Mouse (Mus musculus) liver, embryonic 11.5 days (tissue): ENCODE measurements around the gene Ampd2. TPM values are rescaled to one million over a fixed set of nuclear protein-coding genes. Genes with fewer than 3 reads are reported as not detected.

Source experiments
- ATAC-seq: fragments of 200-750 bp; cut with Nextera tagmentation; replicated peaks from 2 replicates; pipeline ENCODE4 v1.8.0; 2017; ENCODE audit warnings: moderate number of reproducible peaks, mild to moderate bottlenecking, moderate TSS enrichment, moderate library complexity; ENCODE audit not compliant: low FRiP score
- DNase-seq: peaks from one replicate; pipeline ENCODE4 v3.0.0-alpha.2; 2017; ENCODE audit warnings: low spot score
- H3K27ac ChIP-seq: fragments of 300-500 bp; sonication (generic); 2 replicates; pipeline ENCODE4 v1.5.1; 2014; ENCODE audit warnings: mild to moderate bottlenecking, low read depth, low read length, control low read depth
- H3K27me3 ChIP-seq: fragments of 300-500 bp; sonication (generic); replicated peaks from 2 replicates; pipeline ENCODE4 v1.6.1; 2014; ENCODE audit warnings: low read length, mixed read lengths; ENCODE audit not compliant: control insufficient read depth, insufficient read depth
- H3K36me3 ChIP-seq: fragments of 300-500 bp; sonication (generic); 2 replicates; pipeline ENCODE4 v1.6.1; 2014; ENCODE audit warnings: mild to moderate bottlenecking, low read length, moderate library complexity, mixed read lengths; ENCODE audit not compliant: control insufficient read depth, insufficient read depth
- H3K4me1 ChIP-seq: fragments of 300-500 bp; sonication (generic); replicated peaks from 2 replicates; pipeline ENCODE4 v1.6.1; 2014; ENCODE audit warnings: low read length, mixed read lengths; ENCODE audit not compliant: control insufficient read depth, insufficient read depth
- H3K4me2 ChIP-seq: fragments of 300-500 bp; sonication (generic); 2 replicates; pipeline ENCODE4 v1.6.1; 2014; ENCODE audit warnings: mild to moderate bottlenecking, control low read depth, moderate library complexity
- H3K4me3 ChIP-seq: fragments of 300-500 bp; sonication (generic); 2 replicates; pipeline ENCODE4 v1.5.1; 2014; ENCODE audit warnings: low read depth, low read length, control low read depth
- H3K9ac ChIP-seq: fragments of 300-500 bp; sonication (generic); 2 replicates; pipeline ENCODE4 v1.6.1; 2014; ENCODE audit warnings: low read depth, low read length, control low read depth
- H3K9me3 ChIP-seq: fragments of 300-500 bp; sonication (generic); 2 replicates; pipeline ENCODE4 v1.6.1; 2016; ENCODE audit warnings: low read length, inconsistent platforms, mixed read lengths; ENCODE audit not compliant: control insufficient read depth
- WGBS: fragments of 180-500 bp; shearing (Covaris S2); extraction: QIAGEN DNeasy Blood & Tissue Kit; methylation state at CpG from one replicate; pipeline ENCODE4 v1.1.7; 2014; 5-methylcytosine and 5-hydroxymethylcytosine counted together
- polyA plus RNA-seq: library from polyadenylated mRNA; unstranded; fragments of >200 nt; fragmentation: Nextera tagmentation; extraction: Ambion mirVana; gene quantifications from 2 replicates; pipeline ENCODE4 v1.2.1, GENCODE M21; 2014

Gene Ampd2
- polyA plus RNA-seq = 119 and 123 TPM in 2 replicates

GRCm38 (mm10) chr3:108086470-108086979 is at the start of gene Ampd2:
TSS of gene Ampd2 (minus strand) at chr3:108086651.
- DNase-seq (peak; percentile 85), ATAC-seq (peak; percentile 62)
- H3K4me2 ChIP-seq = peak within 1 kb of the TSS; percentile 83
- no peaks in the 10 kb centered on the region for H3K27me3 ChIP-seq
- no peaks in the 10 kb centered on the region for H3K9me3 ChIP-seq
- peaks cover 51% of the 10 kb centered on the region for H3K4me1 ChIP-seq
- peak within 1 kb of the TSS; percentile 92 for H3K4me3 ChIP-seq
- peak within 1 kb of the TSS; percentile 98 for H3K27ac ChIP-seq
- H3K9ac ChIP-seq = peak within 1 kb of the TSS; percentile 97
- H3K36me3 ChIP-seq = 0 out of 2 replicates have a peak, but pooled peaks cover 2% of the 10 kb centered on the region
- WGBS = under 1% methylated on average over 29 of the region's 29 CpGs

DNA sequence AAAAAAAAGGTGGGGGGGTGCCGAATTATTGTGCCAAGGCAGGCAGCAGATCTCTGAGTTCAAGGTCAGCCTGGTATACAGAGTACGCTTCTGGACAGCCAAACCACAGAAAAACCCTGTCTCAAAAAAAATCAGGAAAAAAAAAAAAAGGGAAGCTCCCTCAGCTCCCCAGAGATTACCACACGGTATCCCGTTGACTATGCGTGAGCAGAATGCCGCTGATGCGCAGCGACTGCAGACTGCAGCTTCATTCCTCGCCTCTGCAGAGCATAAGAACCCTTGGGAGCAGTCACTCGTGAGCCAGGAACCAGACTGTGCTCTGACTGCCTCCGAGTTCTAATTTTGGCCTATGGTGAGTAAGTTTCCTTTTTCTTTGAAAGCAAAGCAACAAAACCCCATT is 48.2 kb upstream of the Ampd2 start:
- no peak overlapping the region for H3K27ac ChIP-seq

DNA sequence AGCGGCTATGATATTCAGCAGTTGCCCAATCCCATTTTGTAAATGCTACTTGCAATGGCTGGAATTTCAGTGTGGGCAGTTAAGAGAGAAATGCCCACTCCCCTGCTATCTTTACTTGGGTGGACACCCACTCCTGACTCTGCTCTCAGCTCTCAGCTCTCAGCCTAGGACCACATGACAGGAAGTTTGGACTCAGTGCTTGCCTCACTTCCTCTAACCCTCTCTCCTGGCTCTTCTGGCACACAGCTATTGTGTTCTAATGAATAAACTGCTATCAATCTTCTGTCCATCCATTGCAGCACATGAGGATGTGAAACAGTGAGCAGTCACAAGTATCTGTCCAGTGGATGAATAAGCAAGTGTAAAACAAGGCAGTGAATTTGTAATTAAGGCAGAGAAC is 46.0 kb upstream of the Ampd2 start:
- H3K9ac ChIP-seq = no peak overlapping the region
- no peak for ATAC-seq
- no peak overlapping the region for H3K4me2 ChIP-seq
- peak overlapping the region; percentile 65; the same call in 1 of the 2 replicates for H3K27ac ChIP-seq
- H3K36me3 ChIP-seq = no peaks in the 10 kb centered on the region; the same call in 1 of the 2 replicates
- no peak for DNase-seq
- WGBS = 87% methylated on average over 1 of the region's 1 CpGs
- H3K9me3 ChIP-seq = no peaks in the 10 kb centered on the region
- H3K27me3 ChIP-seq = no peaks in the 10 kb centered on the region
- H3K4me1 ChIP-seq = peaks cover 47% of the 10 kb centered on the region
- no peak overlapping the region for H3K4me3 ChIP-seq

More for the DNA sequence above, 48.2 kb upstream of the Ampd2 start:
- no peak for ATAC-seq
- WGBS = 65% methylated on average over 11 of the region's 11 CpGs
- Histone ChIP-seq H3K4me3 (no peak overlapping the region), H3K36me3 (no peaks in the 10 kb centered on the region; the same call in 1 of the 2 replicates), H3K27me3 (no peaks in the 10 kb centered on the region), H3K4me1 (peaks cover 30% of the 10 kb centered on the region), H3K9me3 (no peaks in the 10 kb centered on the region), H3K9ac (no peak overlapping the region), H3K4me2 (no peak overlapping the region)
- no peak for DNase-seq

GRCm38 (mm10) chr3:108131821-108132220 is 45.4 kb upstream of the Ampd2 start:
- ATAC-seq = no peak
- WGBS = 80% methylated on average over 1 of the region's 1 CpGs
- no peak overlapping the region for H3K4me2 ChIP-seq
- H3K9me3 ChIP-seq = no peaks in the 10 kb centered on the region
- H3K9ac ChIP-seq = no peak overlapping the region
- peaks cover 47% of the 10 kb centered on the region for H3K4me1 ChIP-seq
- H3K27ac ChIP-seq = peak overlapping the region; percentile 65; the same call in 1 of the 2 replicates
- no peak overlapping the region for H3K4me3 ChIP-seq
- H3K36me3 ChIP-seq = no peaks in the 10 kb centered on the region
- H3K27me3 ChIP-seq = no peaks in the 10 kb centered on the region
- DNase-seq = no peak

DNA sequence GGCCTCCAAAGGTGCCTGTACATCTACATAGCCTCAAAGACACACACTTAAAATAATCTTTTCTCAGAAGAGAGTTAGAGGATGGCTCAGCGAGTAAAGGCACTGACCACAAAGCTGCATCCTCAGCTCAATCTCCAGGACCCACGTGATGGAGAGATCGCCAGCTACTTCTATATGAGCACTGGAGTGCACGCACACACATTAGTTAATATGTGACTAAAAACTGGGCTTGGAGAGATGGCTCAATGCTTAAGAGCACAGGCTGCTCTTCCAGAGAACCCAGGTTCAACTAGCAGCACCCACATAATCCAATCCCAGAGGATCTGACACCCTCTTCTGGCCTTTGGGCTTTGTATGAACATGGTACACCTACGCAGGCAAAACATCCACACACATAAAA is 44.8 kb upstream of the Ampd2 start:
- Histone ChIP-seq H3K36me3 (no peaks in the 10 kb centered on the region), H3K4me3 (no peak overlapping the region), H3K27ac (peak overlapping the region; percentile 3; the same call in 1 of the 2 replicates), H3K9ac (peak overlapping the region; percentile 0; the same call in 1 of the 2 replicates), H3K27me3 (no peaks in the 10 kb centered on the region), H3K4me1 (peaks cover 50% of the 10 kb centered on the region), H3K9me3 (no peaks in the 10 kb centered on the region), H3K4me2 (no peak overlapping the region)
- DNase-seq (no peak), ATAC-seq (no peak)
- WGBS = 83% methylated on average over 5 of the region's 5 CpGs

- Histone ChIP-seq H3K4me1 (peaks cover 50% of the 10 kb centered on the region), H3K27me3 (no peaks in the 10 kb centered on the region), H3K4me2 (peak overlapping the region; percentile 56), H3K27ac (peak overlapping the region; percentile 82), H3K9ac (no peak overlapping the region), H3K9me3 (no peaks in the 10 kb centered on the region), H3K4me3 (no peak overlapping the region), H3K36me3 (no peaks in the 10 kb centered on the region)
- ATAC-seq (peak; percentile 79), DNase-seq (no peak)
- 59% methylated on average over 4 of the region's 4 CpGs for WGBS
Observed at GRCm38 (mm10) chr3:108129804-108130203, 43.4 kb upstream of the Ampd2 start.

DNA sequence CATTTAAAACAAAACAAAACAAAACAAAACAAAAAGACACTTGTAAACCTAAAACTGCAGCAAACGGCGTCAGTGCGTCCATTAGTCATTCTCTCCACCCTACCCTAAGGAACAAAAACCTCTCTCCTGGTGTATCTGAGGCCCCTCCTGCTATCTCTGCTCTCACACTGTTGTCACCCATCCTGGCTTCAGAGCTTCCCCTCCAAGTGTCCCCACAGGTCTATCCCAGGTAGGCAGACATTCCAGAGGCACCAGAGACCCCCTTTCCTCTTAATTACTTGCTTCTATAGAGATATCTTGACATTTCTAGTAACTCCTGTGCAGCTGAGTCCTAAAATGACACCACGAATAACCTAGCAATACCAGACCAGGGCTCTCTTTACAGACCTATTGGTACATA is 42.9 kb upstream of the Ampd2 start:
- peak; percentile 78 for ATAC-seq
- peak overlapping the region; percentile 56; the same call in 1 of the 2 replicates for H3K9ac ChIP-seq
- H3K4me2 ChIP-seq = peak overlapping the region; percentile 56
- DNase-seq = no peak
- no peaks in the 10 kb centered on the region for H3K36me3 ChIP-seq
- H3K27me3 ChIP-seq = no peaks in the 10 kb centered on the region
- no peaks in the 10 kb centered on the region for H3K9me3 ChIP-seq
- peak overlapping the region; percentile 82 for H3K27ac ChIP-seq
- H3K4me3 ChIP-seq = no peak overlapping the region
- peaks cover 50% of the 10 kb centered on the region for H3K4me1 ChIP-seq
- 62% methylated on average over 4 of the region's 4 CpGs for WGBS

- WGBS = 68% methylated on average over 5 of the region's 5 CpGs
- DNase-seq (no peak), ATAC-seq (no peak)
- Histone ChIP-seq H3K27me3 (no peaks in the 10 kb centered on the region), H3K4me2 (no peak overlapping the region), H3K9ac (0 out of 2 replicates have a peak overlapping the region, but pooled peaks have one; percentile 12), H3K9me3 (no peaks in the 10 kb centered on the region), H3K27ac (peak overlapping the region; percentile 82; the same call in 1 of the 2 replicates), H3K4me3 (no peak overlapping the region), H3K36me3 (no peaks in the 10 kb centered on the region), H3K4me1 (peaks cover 50% of the 10 kb centered on the region)
Observed at GRCm38 (mm10) chr3:108128520-108128919, 42.1 kb upstream of the Ampd2 start.

GRCm38 (mm10) chr3:108126327-108126726 is 39.9 kb upstream of the Ampd2 start:
- Histone ChIP-seq H3K27ac (no peak overlapping the region), H3K9ac (no peak overlapping the region), H3K9me3 (no peaks in the 10 kb centered on the region), H3K27me3 (no peaks in the 10 kb centered on the region), H3K4me3 (no peak overlapping the region), H3K36me3 (peaks cover under 1% of the 10 kb centered on the region), H3K4me2 (no peak overlapping the region), H3K4me1 (peaks cover 36% of the 10 kb centered on the region)
- DNase-seq = no peak
- 86% methylated on average over 3 of the region's 3 CpGs for WGBS
- no peak for ATAC-seq
